Mouse (Mus musculus) C2C12 (cell line): Measurements from ENCODE around the gene Gm20532. TPM values are rescaled to one million over a fixed set of nuclear protein-coding genes. Genes with fewer than 3 reads are reported as not detected.

ENCODE experiments used
- H3K27me3 ChIP-seq: one replicate; pipeline ENCODE4 v1.6.1; 2011; ENCODE audit not compliant: control insufficient read depth, insufficient read depth, insufficient read length
- H3K36me3 ChIP-seq: one replicate; pipeline ENCODE4 v1.6.1; 2011; ENCODE audit not compliant: control insufficient read depth, insufficient read depth
- H3K4me3 ChIP-seq: one replicate; pipeline ENCODE4 v1.5.1; 2011; ENCODE audit warnings: mild to moderate bottlenecking, control low read depth; ENCODE audit not compliant: poor library complexity, insufficient read depth, severe bottlenecking
- H3K79me2 ChIP-seq: one replicate; pipeline ENCODE4 v1.6.1; 2011; ENCODE audit not compliant: control insufficient read depth, insufficient read depth
- H3K79me3 ChIP-seq: one replicate; pipeline ENCODE4 v1.6.1; 2011; ENCODE audit warnings: low read depth, control low read depth
- H3ac ChIP-seq: one replicate; pipeline ENCODE3; 2011; ENCODE audit warnings: low read depth; ENCODE audit not compliant: control insufficient read depth, insufficient read length
- CEBPB ChIP-seq: IDR thresholded peaks from one replicate; pipeline ENCODE4 v1.6.1; 2011; ENCODE audit warnings: low read depth, mild to moderate bottlenecking, control low read depth, moderate library complexity
- CTCF ChIP-seq: IDR thresholded peaks from one replicate; pipeline ENCODE4 v1.5.1; 2011; ENCODE audit not compliant: control insufficient read depth, insufficient read depth, insufficient read length
- FOSL1 ChIP-seq: IDR thresholded peaks from one replicate; pipeline ENCODE4 v1.8.0; 2011; ENCODE audit warnings: mild to moderate bottlenecking, low read length; ENCODE audit not compliant: poor library complexity, insufficient read depth, severe bottlenecking
- MAX ChIP-seq: IDR thresholded peaks from one replicate; pipeline ENCODE4 v1.6.1; 2011; ENCODE audit warnings: mild to moderate bottlenecking, control low read depth
- MYOD1 ChIP-seq: IDR thresholded peaks from one replicate; pipeline ENCODE4 v1.6.1; 2011; ENCODE audit warnings: low read depth; ENCODE audit not compliant: control insufficient read depth, insufficient read length
- MYOG ChIP-seq: IDR thresholded peaks from one replicate; pipeline ENCODE4 v1.6.1; 2011; ENCODE audit not compliant: control insufficient read depth, insufficient read length; ENCODE audit errors: extremely low read depth
- USF1 ChIP-seq: IDR thresholded peaks from one replicate; pipeline ENCODE4 v1.6.1; 2011; ENCODE audit warnings: low read depth, mild to moderate bottlenecking, control low read depth, moderate library complexity
- polyA plus RNA-seq: library from polyadenylated mRNA; unstranded; fragments of >200 nt; fragmentation: generic; extraction: Trizol; gene quantifications from one replicate; pipeline ENCODE4 v1.2.1, GENCODE M21; 2012; ENCODE audit warnings: missing spikeins

Gm20532 gene
- polyA plus RNA-seq, 1 experiment, result not detected

GRCm38 (mm10) chr2:26573807-26574206, 12.6 kb upstream of the Gm20532 start:
- H3K36me3 ChIP-seq, result no peaks in the 10 kb centered on the region
- peaks cover 1% of the 10 kb centered on the region for H3K27me3 ChIP-seq
- TF ChIP-seq MAX, result no peak
- TF ChIP-seq USF1, result no peak
- no peak for TF ChIP-seq MYOD1
- H3K79me2 ChIP-seq, result no peaks in the 10 kb centered on the region
- no peaks in the 10 kb centered on the region for H3K79me3 ChIP-seq
- H3K4me3 ChIP-seq, result no peak overlapping the region
- no peak overlapping the region for H3ac ChIP-seq

GRCm38 (mm10) chr2:26574862-26575261, 11.6 kb upstream of the Gm20532 start:
- Histone ChIP-seq H3K36me3 (no peaks in the 10 kb centered on the region), H3K27me3 (peaks cover 7% of the 10 kb centered on the region), H3K4me3 (no peak overlapping the region), H3K79me2 (no peaks in the 10 kb centered on the region), H3K79me3 (no peaks in the 10 kb centered on the region), H3ac (no peak overlapping the region)
- TF ChIP-seq MAX (no peak), CEBPB (no peak), CTCF (no peak), FOSL1 (no peak), MYOG (no peak), MYOD1 (no peak), USF1 (no peak)

GRCm38 (mm10) chr2:26575378-26575777, 11.1 kb upstream of the Gm20532 start:
- no peaks in the 10 kb centered on the region for H3K36me3 ChIP-seq
- no peaks in the 10 kb centered on the region for H3K79me3 ChIP-seq
- no peak overlapping the region for H3K4me3 ChIP-seq
- TF ChIP-seq MAX, result no peak
- TF ChIP-seq MYOD1, result no peak
- no peak for TF ChIP-seq FOSL1
- no peak for TF ChIP-seq MYOG
- no peak for TF ChIP-seq CEBPB
- TF ChIP-seq USF1, result no peak
- no peak for TF ChIP-seq CTCF
- peaks cover 13% of the 10 kb centered on the region for H3K27me3 ChIP-seq
- H3ac ChIP-seq, result no peak overlapping the region
- H3K79me2 ChIP-seq, result no peaks in the 10 kb centered on the region

GRCm38 (mm10) chr2:26575865-26576264, 10.6 kb upstream of the Gm20532 start:
- H3ac ChIP-seq, result no peak overlapping the region
- TF ChIP-seq MYOD1 (no peak), MAX (no peak), MYOG (no peak), CTCF (no peak), FOSL1 (no peak), CEBPB (no peak), USF1 (no peak)
- H3K79me3 ChIP-seq, result no peaks in the 10 kb centered on the region
- H3K79me2 ChIP-seq, result no peaks in the 10 kb centered on the region
- no peak overlapping the region for H3K4me3 ChIP-seq
- peaks cover 16% of the 10 kb centered on the region for H3K27me3 ChIP-seq
- no peaks in the 10 kb centered on the region for H3K36me3 ChIP-seq

- TF ChIP-seq MYOD1, result no peak
- TF ChIP-seq MYOG, result no peak
- TF ChIP-seq FOSL1, result no peak
- no peak for TF ChIP-seq CEBPB
- TF ChIP-seq USF1, result no peak
- TF ChIP-seq CTCF, result no peak
- TF ChIP-seq MAX, result no peak
- no peaks in the 10 kb centered on the region for H3K36me3 ChIP-seq
- no peak overlapping the region for H3ac ChIP-seq
- no peak overlapping the region for H3K4me3 ChIP-seq
- peaks cover 19% of the 10 kb centered on the region for H3K27me3 ChIP-seq
- no peaks in the 10 kb centered on the region for H3K79me3 ChIP-seq
- H3K79me2 ChIP-seq, result no peaks in the 10 kb centered on the region
These were observed 10.0 kb upstream of the Gm20532 start for GRCm38 (mm10) chr2:26576462-26576861.

GRCm38 (mm10) chr2:26578369-26578768, 8.1 kb upstream of the Gm20532 start:
- no peaks in the 10 kb centered on the region for H3K36me3 ChIP-seq
- no peaks in the 10 kb centered on the region for H3K79me3 ChIP-seq
- TF ChIP-seq CTCF (no peak), USF1 (no peak), MYOD1 (no peak), FOSL1 (no peak), MAX (no peak), MYOG (no peak), CEBPB (no peak)
- no peaks in the 10 kb centered on the region for H3K79me2 ChIP-seq
- peaks cover 28% of the 10 kb centered on the region for H3K27me3 ChIP-seq
- H3K4me3 ChIP-seq, result no peak overlapping the region
- no peak overlapping the region for H3ac ChIP-seq

GRCm38 (mm10) chr2:26579714-26580113, 6.7 kb upstream of the Gm20532 start, which contains the start of gene Egfl7:
Gene Egfl7 (plus strand): TSS chr2:26580014.
- no peaks in the 10 kb centered on the region for H3K36me3 ChIP-seq
- no peaks in the 10 kb centered on the region for H3K79me3 ChIP-seq
- TF ChIP-seq USF1, result no peak
- no peak for TF ChIP-seq CEBPB
- TF ChIP-seq MYOD1, result no peak
- TF ChIP-seq FOSL1, result no peak
- TF ChIP-seq MAX, result no peak
- no peaks in the 10 kb centered on the region for H3K79me2 ChIP-seq
- H3K27me3 ChIP-seq, result peaks cover 34% of the 10 kb centered on the region
- H3K4me3 ChIP-seq, result no peak within 1 kb of the TSS
- H3ac ChIP-seq, result no peak within 1 kb of the TSS
